Mouse (Mus musculus) lung, adult 2 months (tissue): ENCODE data around the gene Setdb2.

Experiments
- CTCF ChIP-seq: fragments of 200-500 bp; IDR thresholded peaks from 2 replicates; pipeline ENCODE4 v1.5.1; 2011; ENCODE audit warnings: mild to moderate bottlenecking, low read length, control low read depth; ENCODE audit not compliant: insufficient read depth
- POLR2A ChIP-seq: fragments of 200-500 bp; IDR thresholded peaks from 2 replicates; pipeline ENCODE4 v1.6.1; 2011; ENCODE audit warnings: low read depth, mild to moderate bottlenecking, control low read depth, low read length, borderline replicate concordance; ENCODE audit errors: extremely low read depth

DNA sequence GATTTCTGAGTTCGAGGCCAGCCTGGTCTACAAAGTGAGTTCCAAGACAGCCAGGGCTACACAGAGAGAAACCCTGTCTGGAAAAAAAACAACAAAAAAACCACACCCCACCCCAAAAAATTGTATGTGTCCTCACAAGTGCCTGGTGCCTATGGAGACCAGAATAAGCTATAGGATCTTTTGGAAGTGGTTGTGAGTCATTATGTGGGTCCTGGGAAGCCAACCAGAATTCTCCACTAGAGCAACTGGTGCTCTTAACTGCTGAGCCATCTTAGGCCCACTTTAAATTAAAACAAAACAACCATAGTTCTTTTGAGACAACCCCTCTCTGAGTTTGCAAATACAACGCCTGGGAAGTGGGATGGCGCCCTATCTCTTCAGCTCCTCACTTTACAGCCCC, 45.4 kb downstream of the Setdb2 start, which contains the start of gene Phf11c:
- no peak for TF ChIP-seq CTCF
- TF ChIP-seq POLR2A: no peak
